Mouse (Mus musculus): Measurements from ENCODE around the gene Cyp19a1. TPM values are rescaled to one million over a fixed set of nuclear protein-coding genes. Genes with fewer than 3 reads are reported as not detected.

Gene Cyp19a1
- polyA plus RNA-seq, 1 experiment from 2014 or later = 0.62 TPM

DNA sequence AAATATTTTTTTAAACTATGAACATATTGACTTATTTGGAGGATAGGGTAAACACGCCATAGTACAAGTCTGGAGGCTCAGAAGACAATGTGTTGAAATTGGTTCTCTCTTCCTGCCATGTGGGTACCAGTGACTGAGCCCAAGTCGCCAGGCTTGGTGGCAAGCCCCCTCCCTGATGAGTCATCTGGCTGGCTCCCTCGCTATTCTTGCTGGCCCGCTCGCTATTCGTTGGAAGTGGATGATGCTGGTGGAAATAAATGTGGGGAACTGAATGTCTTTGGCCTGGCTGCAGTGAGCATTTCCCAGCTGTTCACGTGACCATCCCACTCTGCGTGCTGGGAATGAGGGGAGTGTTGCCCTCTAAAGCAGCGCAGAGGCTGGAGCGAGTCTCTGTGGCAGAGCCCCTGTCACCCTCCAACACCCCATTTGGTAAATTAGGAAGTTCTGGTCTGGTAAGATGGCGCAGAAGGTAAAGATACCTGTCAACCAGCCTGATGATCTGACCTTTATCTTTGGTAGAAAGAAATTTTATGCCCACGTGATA, 11.2 kb upstream of the Cyp19a1 start:
- WGBS = 88% methylated on average over 12 of the region's 12 CpGs
- H3K4me3 ChIP-seq (ENCODE audit: low read depth, low read length) = no peak overlapping the region
- no peaks in the 10 kb centered on the region for H3K9me3 ChIP-seq (replicated peaks; ENCODE audit: control insufficient read depth, low read length, poor library complexity, severe bottlenecking)
- no peak overlapping the region for H3K27ac ChIP-seq (ENCODE audit: low read length)
- no peak overlapping the region for H3K4me2 ChIP-seq (ENCODE audit: low read length)
- no peaks in the 10 kb centered on the region for H3K4me1 ChIP-seq (ENCODE audit: control insufficient read depth, insufficient read depth, low read length)
- H3K9ac ChIP-seq (ENCODE audit: low read depth, low read length) = no peak overlapping the region
- no peaks in the 10 kb centered on the region for H3K27me3 ChIP-seq (ENCODE audit: control insufficient read depth, insufficient read depth, low read depth, low read length)
- no peaks in the 10 kb centered on the region for H3K36me3 ChIP-seq (ENCODE audit: control insufficient read depth, insufficient read depth, low read length)
- no peak for ATAC-seq

DNA sequence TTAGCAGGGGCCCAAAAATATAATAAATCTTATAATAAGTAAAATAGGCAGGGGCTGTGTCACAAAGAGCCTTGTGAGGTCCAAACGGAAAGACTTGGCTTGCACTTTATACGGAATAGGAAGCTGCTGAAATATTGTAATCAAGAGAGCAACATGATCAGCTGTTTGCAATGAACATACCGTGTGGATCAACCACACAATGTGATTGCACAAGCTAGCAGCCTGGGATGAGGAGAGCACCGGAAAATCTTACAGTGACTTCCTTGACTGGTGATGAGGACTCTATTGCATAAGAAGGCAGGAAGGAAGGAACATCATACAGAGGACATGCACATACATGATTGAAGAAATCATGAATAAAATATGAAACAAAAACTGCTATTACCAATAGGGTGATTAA, 7.4 kb upstream of the Cyp19a1 start:
- WGBS = 92% methylated on average over 4 of the region's 4 CpGs
- Histone ChIP-seq H3K9me3 (replicated peaks; ENCODE audit: control insufficient read depth, low read length, poor library complexity, severe bottlenecking) (no peaks in the 10 kb centered on the region), H3K4me3 (ENCODE audit: low read depth, low read length) (no peak overlapping the region), H3K4me2 (ENCODE audit: low read length) (no peak overlapping the region), H3K27me3 (ENCODE audit: control insufficient read depth, insufficient read depth, low read depth, low read length) (no peaks in the 10 kb centered on the region), H3K27ac (ENCODE audit: low read length) (no peak overlapping the region), H3K4me1 (ENCODE audit: control insufficient read depth, insufficient read depth, low read length) (no peaks in the 10 kb centered on the region), H3K9ac (ENCODE audit: low read depth, low read length) (no peak overlapping the region), H3K36me3 (ENCODE audit: control insufficient read depth, insufficient read depth, low read length) (no peaks in the 10 kb centered on the region)
- ATAC-seq = no peak

DNA sequence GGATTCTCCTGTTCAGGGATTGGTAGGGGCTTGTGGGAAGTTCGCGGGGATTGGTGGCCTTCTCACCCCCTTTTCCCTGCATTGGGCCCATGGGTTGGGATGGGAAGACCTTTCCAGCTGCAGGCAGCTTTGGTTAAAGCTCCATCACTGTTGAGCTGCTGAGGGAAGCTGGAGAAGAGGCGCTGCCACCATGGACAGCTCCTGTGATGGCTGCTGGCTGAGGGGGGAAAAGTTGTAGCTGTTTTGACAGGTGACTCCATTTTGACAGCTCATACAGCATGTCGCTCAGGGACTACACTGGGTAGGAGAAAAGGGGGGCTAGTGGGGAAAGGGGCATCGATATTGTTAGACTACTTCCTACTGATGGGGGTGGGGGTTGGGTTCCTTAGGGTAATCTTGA, 3.0 kb upstream of the Cyp19a1 start:
- H3K9ac ChIP-seq (ENCODE audit: low read depth, low read length) = no peak overlapping the region

GRCm38 (mm10) chr9:54269987-54270386, 2.1 kb upstream of the Cyp19a1 start:
- ATAC-seq = no peak
- H3K27me3 ChIP-seq (ENCODE audit: control insufficient read depth, insufficient read depth, low read depth, low read length) = no peaks in the 10 kb centered on the region
- no peaks in the 10 kb centered on the region for H3K36me3 ChIP-seq (ENCODE audit: control insufficient read depth, insufficient read depth, low read length)
- H3K9ac ChIP-seq (ENCODE audit: low read depth, low read length) = no peak overlapping the region
- WGBS = 76% methylated on average over 6 of the region's 6 CpGs
- H3K4me2 ChIP-seq (ENCODE audit: low read length) = no peak overlapping the region
- no peak overlapping the region for H3K27ac ChIP-seq (ENCODE audit: low read length)
- H3K9me3 ChIP-seq (replicated peaks; ENCODE audit: control insufficient read depth, low read length, poor library complexity, severe bottlenecking) = 0 out of 2 replicates have a peak, but pooled peaks cover 2% of the 10 kb centered on the region
- no peak overlapping the region for H3K4me3 ChIP-seq (ENCODE audit: low read depth, low read length)
- no peaks in the 10 kb centered on the region for H3K4me1 ChIP-seq (ENCODE audit: control insufficient read depth, insufficient read depth, low read length)

More for the DNA sequence above, 3.0 kb upstream of the Cyp19a1 start:
- H3K4me3 ChIP-seq (ENCODE audit: low read depth, low read length) = no peak overlapping the region
- no peak for ATAC-seq
- no peaks in the 10 kb centered on the region for H3K27me3 ChIP-seq (ENCODE audit: control insufficient read depth, insufficient read depth, low read depth, low read length)
- no peak overlapping the region for H3K27ac ChIP-seq (ENCODE audit: low read length)
- H3K4me1 ChIP-seq (ENCODE audit: control insufficient read depth, insufficient read depth, low read length) = no peaks in the 10 kb centered on the region
- H3K36me3 ChIP-seq (ENCODE audit: control insufficient read depth, insufficient read depth, low read length) = no peaks in the 10 kb centered on the region
- H3K9me3 ChIP-seq (replicated peaks; ENCODE audit: control insufficient read depth, low read length, poor library complexity, severe bottlenecking) = 0 out of 2 replicates have a peak, but pooled peaks cover 2% of the 10 kb centered on the region
- H3K4me2 ChIP-seq (ENCODE audit: low read length) = no peak overlapping the region
- 56% methylated on average over 5 of the region's 5 CpGs for WGBS

- Histone ChIP-seq H3K9me3 (replicated peaks; ENCODE audit: control insufficient read depth, low read length, poor library complexity, severe bottlenecking) (0 out of 2 replicates have a peak, but pooled peaks cover 2% of the 10 kb centered on the region), H3K36me3 (ENCODE audit: control insufficient read depth, insufficient read depth, low read length) (no peaks in the 10 kb centered on the region), H3K4me3 (ENCODE audit: low read depth, low read length) (no peak overlapping the region), H3K4me1 (ENCODE audit: control insufficient read depth, insufficient read depth, low read length) (no peaks in the 10 kb centered on the region), H3K27ac (ENCODE audit: low read length) (no peak overlapping the region), H3K9ac (ENCODE audit: low read depth, low read length) (no peak overlapping the region), H3K27me3 (ENCODE audit: control insufficient read depth, insufficient read depth, low read depth, low read length) (no peaks in the 10 kb centered on the region), H3K4me2 (ENCODE audit: low read length) (no peak overlapping the region)
- 89% methylated on average over 4 of the region's 4 CpGs for WGBS
- no peak for ATAC-seq
Measured at GRCm38 (mm10) chr9:54264754-54265153, 3.2 kb downstream of the Cyp19a1 start.

- WGBS = 45% methylated on average over 3 of the region's 3 CpGs
- no peak overlapping the region for H3K4me3 ChIP-seq (ENCODE audit: low read depth, low read length)
- no peak for ATAC-seq
- no peak overlapping the region for H3K4me2 ChIP-seq (ENCODE audit: low read length)
- no peak overlapping the region for H3K9ac ChIP-seq (ENCODE audit: low read depth, low read length)
- H3K9me3 ChIP-seq (replicated peaks; ENCODE audit: control insufficient read depth, low read length, poor library complexity, severe bottlenecking) = no peaks in the 10 kb centered on the region
- H3K27me3 ChIP-seq (ENCODE audit: control insufficient read depth, insufficient read depth, low read depth, low read length) = no peaks in the 10 kb centered on the region
- H3K4me1 ChIP-seq (ENCODE audit: control insufficient read depth, insufficient read depth, low read length) = no peaks in the 10 kb centered on the region
- H3K36me3 ChIP-seq (ENCODE audit: control insufficient read depth, insufficient read depth, low read length) = no peaks in the 10 kb centered on the region
- no peak overlapping the region for H3K27ac ChIP-seq (ENCODE audit: low read length)
Measured at GRCm38 (mm10) chr9:54244869-54245665, 22.8 kb downstream of the Cyp19a1 start.

- no peaks in the 10 kb centered on the region for H3K27me3 ChIP-seq (ENCODE audit: control insufficient read depth, insufficient read depth, low read depth, low read length)
- no peak overlapping the region for H3K27ac ChIP-seq (ENCODE audit: low read length)
- no peak overlapping the region for H3K4me3 ChIP-seq (ENCODE audit: low read depth, low read length)
- H3K4me2 ChIP-seq (ENCODE audit: low read length) = no peak overlapping the region
- WGBS = 47% methylated on average over 6 of the region's 6 CpGs
- ATAC-seq = no peak
- no peaks in the 10 kb centered on the region for H3K36me3 ChIP-seq (ENCODE audit: control insufficient read depth, insufficient read depth, low read length)
- no peaks in the 10 kb centered on the region for H3K9me3 ChIP-seq (replicated peaks; ENCODE audit: control insufficient read depth, low read length, poor library complexity, severe bottlenecking)
- no peaks in the 10 kb centered on the region for H3K4me1 ChIP-seq (ENCODE audit: control insufficient read depth, insufficient read depth, low read length)
- H3K9ac ChIP-seq (ENCODE audit: low read depth, low read length) = no peak overlapping the region
Measured at GRCm38 (mm10) chr9:54227580-54227979, 40.3 kb downstream of the Cyp19a1 start.

- Histone ChIP-seq H3K4me1 (ENCODE audit: control insufficient read depth, insufficient read depth, low read length) (no peaks in the 10 kb centered on the region), H3K36me3 (ENCODE audit: control insufficient read depth, insufficient read depth, low read length) (no peaks in the 10 kb centered on the region), H3K27ac (ENCODE audit: low read length) (no peak overlapping the region), H3K27me3 (ENCODE audit: control insufficient read depth, insufficient read depth, low read depth, low read length) (no peaks in the 10 kb centered on the region), H3K9ac (ENCODE audit: low read depth, low read length) (no peak overlapping the region), H3K9me3 (replicated peaks; ENCODE audit: control insufficient read depth, low read length, poor library complexity, severe bottlenecking) (no peaks in the 10 kb centered on the region), H3K4me2 (ENCODE audit: low read length) (no peak overlapping the region), H3K4me3 (ENCODE audit: low read depth, low read length) (no peak overlapping the region)
- WGBS = 69% methylated on average over 5 of the region's 5 CpGs
- ATAC-seq = no peak
Measured at GRCm38 (mm10) chr9:54216511-54216910, 51.4 kb downstream of the Cyp19a1 start.

DNA sequence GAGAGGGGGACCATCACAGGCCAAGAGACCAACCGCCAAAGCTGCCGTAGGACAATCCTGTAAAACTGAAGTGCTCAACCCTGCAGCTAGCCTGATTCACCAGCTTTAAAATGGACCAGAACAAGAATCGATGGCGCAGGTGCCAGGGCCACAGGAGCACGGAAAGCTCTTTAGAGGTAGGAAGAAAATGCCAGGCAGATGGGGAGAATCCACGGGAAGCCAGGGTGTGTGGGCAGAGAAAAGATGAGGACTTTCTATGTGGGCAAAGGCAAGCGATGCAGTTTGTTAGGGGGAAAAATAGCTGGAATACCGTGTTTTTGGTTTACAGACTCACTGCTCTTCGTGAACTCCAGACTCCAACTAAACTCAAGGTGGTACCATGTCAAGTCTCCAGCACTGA, 53.0 kb downstream of the Cyp19a1 start:
- H3K36me3 ChIP-seq (ENCODE audit: control insufficient read depth, insufficient read depth, low read length) = no peaks in the 10 kb centered on the region
- no peak overlapping the region for H3K9ac ChIP-seq (ENCODE audit: low read depth, low read length)
- 89% methylated on average over 9 of the region's 9 CpGs for WGBS
- no peaks in the 10 kb centered on the region for H3K9me3 ChIP-seq (replicated peaks; ENCODE audit: control insufficient read depth, low read length, poor library complexity, severe bottlenecking)
- H3K4me3 ChIP-seq (ENCODE audit: low read depth, low read length) = no peak overlapping the region
- no peak overlapping the region for H3K27ac ChIP-seq (ENCODE audit: low read length)
- no peak for ATAC-seq
- H3K4me2 ChIP-seq (ENCODE audit: low read length) = no peak overlapping the region
- H3K4me1 ChIP-seq (ENCODE audit: control insufficient read depth, insufficient read depth, low read length) = no peaks in the 10 kb centered on the region
- no peaks in the 10 kb centered on the region for H3K27me3 ChIP-seq (ENCODE audit: control insufficient read depth, insufficient read depth, low read depth, low read length)
